Mouse (Mus musculus): Measurements from ENCODE around the gene Asic4.
A peak's percentile ranks its signal among the peaks of the same experiment; 100 is the strongest.

The Asic4 gene

DNA sequence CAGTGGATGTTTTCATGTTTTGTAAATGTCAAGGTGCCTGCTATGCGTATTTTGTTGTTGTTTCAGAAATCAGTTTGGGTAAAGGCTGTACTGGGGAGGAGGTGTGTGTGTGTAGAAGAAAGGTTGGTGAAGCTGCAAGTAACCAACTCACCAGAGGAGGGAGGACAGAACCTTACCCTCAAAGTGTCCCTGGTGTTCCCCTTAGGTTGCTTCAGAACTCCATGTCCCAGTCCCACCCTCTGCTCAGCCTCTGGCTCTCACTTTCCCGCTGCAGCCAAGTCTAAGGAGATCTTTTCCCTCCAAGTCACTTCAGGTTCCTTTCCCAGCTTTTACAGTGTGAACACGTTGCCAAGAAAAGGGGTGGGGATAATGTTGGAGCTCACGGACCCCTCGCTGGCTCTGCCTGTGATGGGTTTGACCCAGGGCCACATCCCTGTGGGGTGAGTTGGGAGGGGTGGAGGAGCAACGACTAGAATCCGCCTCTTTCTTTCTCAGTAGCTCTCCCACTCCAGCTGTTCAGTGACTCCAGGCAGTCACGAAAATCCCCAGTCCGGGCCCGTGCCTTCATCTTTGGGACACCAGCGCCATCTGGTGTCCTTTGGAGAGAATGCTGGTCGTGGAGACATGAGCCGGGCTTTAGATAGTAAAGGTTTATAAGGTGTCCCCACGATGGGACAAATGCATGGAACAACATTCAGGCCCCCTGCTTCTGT is 17.1 kb downstream of the Asic4 start:
- peak; percentile 80 for DNase-seq

GRCm38 (mm10) chr1:75469287-75469825 is 19.1 kb downstream of the Asic4 start:
- DNase-seq, result no peak

GRCm38 (mm10) chr1:75476441-75476840 is 26.2 kb downstream of the Asic4 start:
- DNase-seq, result no peak

- DNase-seq, result peak; percentile 87
These were observed 27.2 kb downstream of the Asic4 start for GRCm38 (mm10) chr1:75477264-75477965.

GRCm38 (mm10) chr1:75477966-75478290 is 27.7 kb downstream of the Asic4 start:
- no peak for DNase-seq

GRCm38 (mm10) chr1:75478497-75478896 is 28.3 kb downstream of the Asic4 start:
- peak; percentile 56 for DNase-seq

DNA sequence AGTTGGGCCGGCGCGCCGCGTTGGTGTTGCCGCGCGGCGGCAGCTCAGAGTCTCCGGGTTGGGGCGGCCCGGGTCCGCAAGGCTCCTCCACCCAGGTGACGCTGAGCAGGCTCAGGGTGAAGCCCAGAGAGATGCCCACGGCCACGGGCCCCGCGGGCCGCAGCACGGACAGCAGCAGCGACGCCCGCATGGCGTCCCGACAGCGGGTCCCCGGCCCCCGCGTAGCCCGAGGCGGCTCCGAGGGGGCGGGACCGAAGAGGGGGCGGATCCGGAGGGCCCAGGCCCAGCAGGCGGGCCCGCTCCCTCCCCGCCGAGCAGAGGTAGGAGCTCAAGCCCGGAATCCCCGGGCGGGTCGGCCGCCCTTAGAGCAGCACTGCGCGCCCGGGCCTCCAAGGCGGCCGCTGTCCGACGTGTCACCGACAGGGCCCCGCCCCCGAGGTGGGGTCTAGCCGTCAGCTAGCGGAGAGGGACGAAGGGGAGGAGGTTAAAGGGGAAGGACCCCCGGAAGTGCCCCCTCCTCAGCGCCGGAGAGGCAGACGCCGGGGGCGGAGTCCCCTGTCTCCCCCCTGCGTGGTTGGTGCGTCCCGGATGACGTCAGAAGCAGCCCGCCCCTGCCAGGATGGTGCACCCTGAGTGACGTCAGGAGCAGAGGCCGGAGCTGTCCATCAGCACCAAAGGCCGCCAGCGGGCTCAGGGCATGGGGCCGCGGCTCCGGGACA is 28.8 kb downstream of the Asic4 start, which contains the start of the genes Chpf and Tmem198:
Gene Chpf (minus strand): TSS at position 392 of the 719 bp plus-strand sequence.
Gene Tmem198 (plus strand): TSS at position 617 of the 719 bp plus-strand sequence.
- peak; percentile 98 for DNase-seq

- DNase-seq, result no peak
These were observed 29.4 kb downstream of the Asic4 start for GRCm38 (mm10) chr1:75479635-75479989.

DNA sequence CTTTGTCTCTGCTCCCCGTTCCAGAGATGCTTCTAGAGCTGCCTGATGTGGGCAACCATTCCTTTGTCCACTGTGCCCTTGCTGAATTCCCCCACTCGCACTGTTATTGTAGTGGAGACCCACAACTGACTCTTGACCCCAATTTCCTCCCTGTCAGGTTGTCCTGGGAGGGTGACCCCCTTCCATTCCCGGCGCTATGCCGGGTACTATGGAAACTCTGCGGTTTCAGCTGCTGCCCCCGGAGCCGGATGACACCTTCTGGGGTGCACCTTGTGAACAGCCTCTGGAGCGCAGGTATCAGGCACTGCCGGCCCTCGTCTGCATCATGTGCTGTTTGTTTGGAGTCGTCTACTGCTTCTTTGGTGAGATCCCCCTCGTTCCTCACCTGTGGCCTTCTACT is 29.8 kb downstream of the Asic4 start:
- DNase-seq, result no peak

DNA sequence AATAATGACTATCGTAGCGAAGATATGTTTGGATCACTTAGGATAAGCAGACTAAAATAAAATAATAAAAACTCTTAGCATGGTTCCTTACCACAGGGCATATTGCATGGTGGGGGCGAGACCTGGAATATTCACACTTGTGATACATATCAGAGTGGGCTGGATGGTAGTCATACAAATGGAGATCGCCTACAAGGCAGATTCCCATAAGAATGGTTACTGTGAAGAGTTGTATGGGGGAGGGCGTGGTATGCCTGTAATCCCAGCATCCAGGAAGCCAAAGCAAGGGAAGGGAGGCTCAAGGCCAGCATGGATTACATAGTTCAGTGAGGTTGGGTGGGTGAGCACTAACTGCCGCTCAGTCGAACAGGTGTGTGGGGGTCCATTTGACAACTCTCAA is 30.5 kb downstream of the Asic4 start:
- DNase-seq, result no peak

DNA sequence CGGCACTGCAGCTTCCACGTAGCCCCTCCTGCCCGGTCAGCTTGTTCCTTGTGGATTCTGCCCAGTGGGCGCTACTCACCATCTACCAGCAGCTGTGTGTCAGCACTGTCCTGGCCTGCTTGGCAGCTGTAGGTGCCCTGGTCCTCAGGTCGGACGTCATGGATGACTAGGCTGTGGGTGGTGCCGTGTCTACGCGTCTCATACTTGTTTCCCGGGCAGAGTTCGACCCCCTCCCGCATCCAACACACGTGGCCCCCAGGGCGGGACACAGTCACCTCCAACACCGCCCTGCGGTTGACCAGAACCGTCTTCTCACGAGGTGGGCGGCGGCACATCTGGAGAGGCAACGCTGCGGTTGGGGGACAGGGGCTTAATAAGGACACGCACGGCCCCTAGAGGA is 36.3 kb downstream of the Asic4 start:
- DNase-seq, result no peak

DNA sequence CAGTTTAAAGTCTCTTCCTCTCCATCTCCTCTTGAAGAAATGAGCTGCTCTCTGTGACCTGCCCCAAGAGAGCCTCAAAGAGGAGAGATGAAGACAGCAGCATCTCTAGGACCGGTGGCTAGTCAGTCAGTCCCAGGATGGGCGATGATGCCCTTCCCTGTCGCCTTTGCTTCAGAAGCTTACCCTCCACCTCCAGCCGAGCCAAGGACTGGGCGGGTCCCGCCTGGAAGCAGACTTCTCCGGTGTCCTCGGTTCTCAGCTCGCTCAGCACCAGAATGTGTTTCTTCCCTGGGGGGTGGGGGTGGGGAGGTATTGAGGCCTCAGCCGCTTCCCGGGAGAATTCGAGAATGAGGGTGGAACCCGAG is 36.8 kb downstream of the Asic4 start:
- DNase-seq, result no peak

- peak; percentile 81 for DNase-seq
These were observed 37.3 kb downstream of the Asic4 start for GRCm38 (mm10) chr1:75487405-75488161.

DNA sequence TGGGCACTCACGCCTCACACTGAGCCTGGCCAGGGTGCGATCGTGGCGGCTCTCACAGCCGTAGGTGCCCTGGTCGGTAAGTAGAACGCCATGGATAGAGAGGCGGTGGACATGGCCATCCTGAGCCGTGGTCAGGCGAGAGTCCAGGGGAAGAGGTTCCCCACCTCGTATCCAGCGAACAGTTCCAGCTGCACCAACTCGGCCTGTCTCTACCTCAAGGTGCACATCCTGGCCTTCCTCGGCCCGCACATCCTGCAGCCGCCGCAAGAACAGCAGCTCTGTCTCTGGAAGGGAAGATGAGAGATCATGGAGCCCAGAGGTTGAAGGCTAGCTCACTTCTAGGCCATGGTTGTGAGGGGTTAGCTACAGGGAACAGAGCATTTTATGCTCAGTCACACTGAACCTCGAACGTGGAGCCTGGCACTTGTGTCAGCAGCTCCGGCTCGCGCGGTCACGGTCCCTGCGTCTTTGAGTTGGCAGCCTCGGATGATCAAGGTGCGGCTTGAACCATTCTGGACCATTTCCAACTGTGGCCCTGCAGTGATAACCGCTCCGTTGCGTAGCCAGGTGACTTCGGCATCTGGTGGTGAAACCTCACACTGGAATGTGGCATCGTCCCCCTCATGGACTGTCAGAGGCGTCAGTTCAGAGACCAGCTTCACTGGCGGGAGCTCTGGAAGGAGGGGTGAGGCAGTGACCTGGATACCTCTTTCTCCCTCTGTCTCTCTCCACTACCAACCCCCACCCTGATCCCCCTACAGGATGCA is 40.7 kb downstream of the Asic4 start:
- no peak for DNase-seq

GRCm38 (mm10) chr1:75492579-75493170 is 42.4 kb downstream of the Asic4 start:
- no peak for DNase-seq

DNA sequence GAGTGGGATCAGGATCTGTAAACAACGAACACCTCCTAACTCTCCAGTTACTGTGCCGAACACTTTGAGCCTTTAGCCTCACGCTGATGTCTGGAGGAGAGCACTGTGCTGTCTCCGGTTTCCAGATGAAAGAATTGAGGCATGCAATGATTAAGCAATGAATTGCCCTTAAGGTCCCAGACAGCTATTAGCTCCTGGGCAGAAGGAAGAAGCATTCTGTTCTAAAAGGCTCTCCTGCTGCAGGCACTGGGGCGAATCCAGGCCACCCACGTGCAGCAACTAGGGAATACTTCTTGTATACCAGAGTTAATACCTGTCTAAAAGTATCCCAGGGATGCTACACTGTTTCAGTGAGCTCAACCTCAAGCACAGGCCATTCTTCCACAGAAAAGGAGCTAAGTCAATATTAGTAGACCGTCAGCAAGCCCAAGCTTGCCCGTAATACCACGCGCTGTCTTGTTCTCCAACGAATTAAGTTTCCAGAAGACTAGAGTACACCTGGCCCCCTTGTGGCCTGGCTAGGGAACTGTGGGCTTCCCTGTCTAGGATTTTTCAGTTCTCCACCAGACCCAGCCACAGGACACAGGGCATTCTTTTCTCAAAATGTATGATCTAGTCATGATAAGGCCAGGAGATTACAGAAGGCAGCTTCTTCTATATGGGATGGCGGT is 44.8 kb downstream of the Asic4 start:
- DNase-seq, result peak; percentile 43

DNA sequence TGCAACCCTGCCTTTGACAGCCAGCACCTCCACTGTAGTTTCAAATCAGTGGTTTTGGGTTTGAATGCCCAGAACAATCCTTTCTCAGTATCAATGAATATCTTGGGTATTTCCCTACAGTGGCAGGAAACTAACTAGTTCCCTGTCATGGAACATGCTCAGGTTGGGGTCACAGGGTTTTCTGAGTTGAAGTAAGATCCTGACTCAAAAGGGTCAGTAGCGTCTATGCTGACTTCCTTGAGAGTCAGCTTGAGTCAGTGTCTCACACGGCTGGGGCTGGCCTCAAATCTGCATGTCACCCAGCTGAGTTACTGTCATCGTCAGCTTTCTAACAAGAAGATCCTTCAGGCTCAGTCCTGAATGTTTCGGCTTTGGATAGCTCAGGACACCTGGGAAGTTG is 48.7 kb downstream of the Asic4 start:
- DNase-seq, result no peak

DNA sequence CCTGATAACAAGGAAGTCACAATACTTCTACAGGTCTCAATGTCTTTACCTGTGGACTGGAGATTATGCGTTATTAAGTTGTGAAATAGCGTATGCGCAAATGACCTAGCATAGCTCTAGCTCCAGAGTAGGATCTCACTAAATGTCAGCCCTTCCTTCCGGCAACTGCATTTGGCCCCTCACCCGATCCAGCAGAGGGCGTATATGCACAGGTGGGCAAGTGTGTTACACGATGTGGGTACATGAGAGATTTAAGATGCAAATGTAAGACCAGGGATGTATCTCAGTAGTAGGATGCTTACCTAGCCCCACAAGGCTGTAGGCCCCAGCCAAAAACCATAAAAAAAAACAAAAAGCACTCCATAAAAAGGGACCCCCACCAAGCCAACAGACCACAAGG is 49.2 kb downstream of the Asic4 start:
- DNase-seq, result no peak

DNA sequence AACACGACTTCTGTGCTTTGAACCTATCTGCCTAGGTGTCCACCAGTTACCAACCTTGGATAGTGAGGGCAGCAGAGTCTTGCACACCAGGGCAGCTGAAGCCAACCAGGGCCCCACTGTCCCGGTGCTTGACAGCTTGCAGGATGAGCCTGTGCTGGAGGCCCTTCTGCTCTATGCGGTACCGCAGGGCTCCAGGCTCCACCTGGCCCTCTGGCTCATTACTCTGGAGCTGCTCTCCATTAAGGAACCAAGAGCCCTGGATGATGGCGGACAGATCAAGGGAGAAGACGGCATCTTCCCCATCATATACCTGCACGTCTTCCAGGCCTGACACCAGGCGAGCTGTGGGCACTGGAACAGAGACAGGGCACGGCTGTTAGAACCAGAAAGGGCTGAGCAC is 51.7 kb downstream of the Asic4 start:
- no peak for DNase-seq

GRCm38 (mm10) chr1:75502945-75503650 is 52.9 kb downstream of the Asic4 start:
- DNase-seq, result no peak

- no peak for DNase-seq
These were observed 53.4 kb downstream of the Asic4 start for GRCm38 (mm10) chr1:75503651-75503980.

Data from lung, postnatal 14 days (tissue).